Mouse (Mus musculus) spleen, postnatal 4 days (tissue): ENCODE results near the gene Bcl2.
A peak's percentile ranks its signal among the peaks of the same experiment; 100 is the strongest.
"Not testable (repeated sequence)": the region's sequence is repeated elsewhere in the genome, so short reads cannot be mapped to it uniquely, and the experiment has no call there.

Experiments
- DNase-seq, 2 experiments: peaks; one replicate each; pipeline ENCODE4 v3.0.0; 2022; ENCODE audit warnings: low spot score in 2 of 2

The Bcl2 gene

DNA sequence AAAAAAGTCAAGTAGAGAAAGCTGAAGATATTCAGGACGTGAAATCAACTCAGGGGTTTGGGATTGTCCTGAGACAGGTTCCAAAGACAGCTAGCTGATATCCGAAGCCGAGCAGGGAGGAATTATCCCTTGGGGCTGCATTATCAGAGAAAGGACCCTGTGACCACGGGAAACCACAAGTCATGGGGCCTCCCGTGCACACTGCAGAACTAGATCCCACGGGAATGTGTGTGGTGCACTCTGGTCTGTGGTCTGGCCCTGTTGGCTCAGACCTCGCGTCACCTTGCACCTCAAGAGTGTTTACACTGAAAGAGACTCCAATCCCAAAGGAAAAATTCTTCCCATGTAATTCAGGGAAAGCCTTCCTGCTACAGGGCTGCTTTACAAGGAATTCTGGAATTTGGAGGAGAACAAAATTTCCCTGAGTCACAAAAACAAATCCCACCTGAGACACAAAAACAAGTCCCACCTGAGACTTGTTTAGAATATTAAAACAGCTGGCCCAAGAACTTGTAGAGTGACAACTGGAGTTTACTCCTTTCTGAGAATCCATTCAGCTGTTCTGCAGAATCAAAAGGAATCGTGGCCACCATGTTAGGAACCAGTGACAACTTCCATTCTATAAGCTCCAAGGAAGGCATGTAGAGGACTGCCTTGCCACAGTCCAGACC, 158.4 kb downstream of the Bcl2 start:
- no peak for DNase-seq

DNA sequence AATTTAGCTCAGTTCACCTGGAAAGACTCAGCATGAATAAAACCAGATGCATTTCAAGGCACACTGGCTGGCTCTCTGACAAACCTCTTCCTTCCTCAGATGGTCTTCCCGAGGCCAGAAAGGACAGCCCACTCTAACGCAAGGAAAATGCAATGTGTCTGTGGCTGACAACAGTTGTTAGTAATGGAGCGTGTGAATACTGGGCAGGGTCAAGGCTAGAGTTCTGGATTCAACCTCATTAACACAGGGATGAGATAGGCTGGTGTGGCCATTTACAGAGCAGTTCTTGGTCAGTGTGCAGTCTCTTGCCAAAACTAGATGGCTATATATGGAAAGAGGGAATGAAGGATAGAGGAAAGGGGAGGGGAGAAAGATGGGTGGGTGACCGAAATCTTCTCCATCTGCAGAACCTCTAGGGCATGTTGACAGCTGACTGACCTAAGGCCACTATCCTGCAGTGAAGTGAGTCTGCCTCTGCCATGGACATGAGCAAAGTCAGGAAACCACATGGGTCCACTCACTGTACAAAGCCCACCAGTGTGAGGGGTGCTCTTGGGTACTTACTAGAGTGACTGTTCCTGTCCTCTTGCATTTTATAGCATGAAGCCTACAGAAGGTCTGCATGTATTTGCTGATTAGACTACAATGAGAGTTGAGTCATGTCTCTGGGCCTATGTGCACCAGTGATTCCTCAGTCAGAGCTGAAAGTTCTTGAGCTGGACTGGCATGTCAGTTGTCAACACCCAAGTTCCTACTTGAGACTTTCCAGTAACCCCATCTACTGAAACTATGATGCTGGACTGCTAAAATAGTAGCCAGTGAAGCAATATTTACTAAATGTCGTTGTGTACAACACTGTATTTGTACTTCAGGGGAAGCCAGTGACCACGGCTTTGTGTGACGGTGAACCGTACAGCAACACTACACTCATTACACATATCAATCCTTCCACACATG, 159.9 kb downstream of the Bcl2 start:
- DNase-seq, result no peak

DNA sequence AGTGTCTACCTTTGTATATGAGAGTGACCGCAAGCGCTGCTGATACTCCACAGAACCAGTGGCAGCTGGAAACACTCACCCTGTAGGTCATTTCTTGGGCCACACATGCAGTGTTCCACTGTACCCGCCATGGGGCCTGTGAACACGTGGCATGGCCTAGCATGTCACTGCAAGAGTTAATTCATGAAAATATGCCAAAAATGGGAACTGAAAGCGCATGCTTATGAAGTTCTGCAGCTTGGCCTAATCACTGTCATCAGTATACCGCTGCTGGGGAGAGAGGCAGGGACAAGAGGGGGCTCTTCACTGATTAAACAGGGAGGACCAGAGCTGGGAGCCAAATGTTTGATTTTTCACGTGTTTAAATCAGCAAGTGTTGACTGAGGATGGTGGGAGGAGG, 161.2 kb downstream of the Bcl2 start:
- no peak for DNase-seq

DNA sequence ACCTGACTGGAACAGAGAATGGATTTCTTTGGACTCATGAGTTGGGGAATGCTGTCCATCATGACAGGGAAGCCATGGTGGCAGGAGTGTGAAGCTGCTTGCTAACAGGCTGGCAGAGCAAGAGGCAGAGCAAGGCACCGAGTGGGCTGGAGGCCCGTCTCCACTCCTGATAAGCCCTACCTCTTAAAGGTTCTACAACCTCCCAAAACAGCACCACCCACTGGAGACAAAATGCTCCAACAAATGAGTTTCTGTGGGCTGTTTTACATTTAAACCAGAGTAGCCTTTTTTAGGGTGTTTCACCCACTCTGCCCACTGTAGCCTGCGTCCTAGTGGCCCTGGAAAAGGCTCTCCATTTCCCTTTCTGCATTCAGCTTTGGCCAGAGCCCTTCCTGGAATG, 163.5 kb downstream of the Bcl2 start:
- no peak for DNase-seq

DNA sequence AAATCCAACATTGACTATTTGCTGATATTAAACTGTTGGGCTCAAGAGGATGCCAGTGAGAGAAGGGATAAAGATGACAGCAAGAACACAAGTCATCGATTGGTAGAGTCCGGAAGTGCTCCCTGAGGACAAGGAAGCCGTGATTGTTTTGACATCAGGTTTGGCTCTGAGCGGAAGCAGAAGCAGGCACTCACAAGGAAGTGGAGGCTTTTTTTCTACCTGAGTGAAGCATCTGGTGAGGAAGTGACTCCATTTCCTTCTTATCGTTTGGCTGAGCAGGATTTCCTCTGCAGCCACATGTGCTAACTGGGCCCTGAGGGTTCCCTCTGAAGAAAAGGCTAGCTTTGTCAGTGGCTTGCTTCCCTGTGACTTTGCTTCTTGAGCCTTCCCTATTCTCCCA, 165.0 kb downstream of the Bcl2 start:
- no peak for DNase-seq

DNA sequence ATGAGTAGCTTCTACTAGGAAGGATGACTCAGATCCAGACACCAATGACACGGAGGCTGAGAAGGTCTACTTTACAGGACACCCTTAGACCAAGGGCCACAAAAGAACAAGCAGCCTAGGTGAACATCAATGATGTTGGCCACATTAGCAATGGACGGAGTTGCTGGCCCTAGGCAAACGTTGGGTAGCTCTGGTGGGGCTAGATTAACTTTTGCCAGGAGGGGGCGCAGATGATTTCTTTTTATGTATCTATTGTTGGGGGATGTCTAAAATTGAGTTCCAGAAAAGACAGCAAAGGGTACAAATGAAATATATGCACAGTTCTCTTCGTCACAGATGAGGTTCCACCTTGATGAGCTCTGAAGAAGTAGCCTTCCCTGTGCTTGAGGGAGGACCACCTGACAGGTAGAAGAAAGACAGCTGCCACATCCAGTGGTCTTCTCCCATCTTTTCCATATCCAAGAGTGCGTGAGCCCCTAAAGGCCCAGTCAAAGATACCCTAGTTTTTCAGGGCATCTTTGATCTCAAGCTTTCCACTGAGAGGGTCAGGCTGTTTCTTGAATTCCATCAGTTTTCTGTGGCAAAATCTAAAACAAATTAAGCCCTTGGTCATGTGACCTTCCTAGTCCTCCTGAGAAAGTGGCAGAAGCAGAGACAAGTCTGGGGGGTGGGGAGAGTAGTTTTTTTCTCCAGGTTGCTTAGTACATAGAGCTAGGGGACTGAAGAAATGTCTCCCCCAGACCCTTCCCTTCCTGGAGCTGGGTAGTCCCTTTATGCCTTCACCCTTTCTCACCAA, 169.1 kb downstream of the Bcl2 start:
- DNase-seq, result peak; percentile 56 to 81

DNA sequence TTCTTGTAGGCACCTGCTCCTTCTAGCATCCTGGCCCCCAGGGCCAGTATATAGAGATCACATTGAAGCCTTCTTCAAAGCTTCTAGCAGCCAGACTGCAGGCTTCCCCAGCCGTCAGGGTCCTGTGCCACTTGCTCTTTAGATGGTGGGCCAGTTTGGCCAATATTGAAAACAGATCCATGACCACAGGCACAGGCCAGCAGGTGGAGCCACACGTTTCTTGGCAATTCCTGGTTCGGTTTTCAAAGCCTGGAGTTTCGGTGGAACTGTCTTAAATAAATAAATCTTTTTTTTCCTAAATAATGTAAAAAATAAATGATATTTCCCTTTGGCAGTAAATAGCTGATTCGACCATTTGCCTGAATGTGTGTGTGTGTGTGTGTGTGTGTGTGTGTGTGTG, 171.3 kb downstream of the Bcl2 start:
- no peak for DNase-seq

DNA sequence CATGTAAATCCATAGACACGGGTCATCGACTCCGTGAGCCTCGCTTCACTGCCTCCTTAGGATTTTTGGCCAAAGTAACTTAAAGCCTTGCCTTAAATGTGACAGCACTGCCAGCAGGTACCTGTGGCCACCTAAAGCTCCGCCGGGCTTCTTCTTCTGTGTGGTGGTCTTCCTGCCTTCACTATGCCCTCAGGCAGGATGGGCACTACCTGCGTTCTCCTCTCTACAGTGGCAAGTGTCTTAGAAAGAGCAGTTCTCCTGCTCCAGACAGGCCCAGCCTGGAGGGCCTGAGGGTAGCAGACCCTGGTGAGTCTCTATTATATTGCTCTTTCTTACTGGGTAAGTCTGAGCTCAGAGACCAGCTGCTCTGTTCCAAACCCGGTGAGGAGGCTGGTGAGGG, 172.2 kb downstream of the Bcl2 start:
- no peak for DNase-seq

DNA sequence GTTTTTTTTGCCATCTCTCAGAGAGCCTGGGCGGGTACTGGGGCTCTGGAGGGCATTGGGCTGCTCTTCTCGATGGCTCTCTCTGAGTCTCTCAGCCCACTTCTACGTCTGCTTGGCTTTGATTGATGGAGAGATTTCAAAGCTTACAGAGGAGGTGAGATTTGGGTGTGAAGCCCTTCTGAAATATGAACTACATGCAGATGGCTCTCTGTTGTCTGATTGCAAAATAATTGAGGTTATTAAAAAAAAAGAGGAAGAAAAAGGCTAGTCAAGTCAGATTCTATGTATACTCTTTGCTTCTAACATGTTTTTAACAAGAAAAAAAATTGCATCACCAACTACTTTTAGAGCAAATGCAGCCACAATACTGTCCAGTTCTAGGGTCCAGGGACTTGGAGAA, 173.9 kb downstream of the Bcl2 start:
- DNase-seq, result no peak

DNA sequence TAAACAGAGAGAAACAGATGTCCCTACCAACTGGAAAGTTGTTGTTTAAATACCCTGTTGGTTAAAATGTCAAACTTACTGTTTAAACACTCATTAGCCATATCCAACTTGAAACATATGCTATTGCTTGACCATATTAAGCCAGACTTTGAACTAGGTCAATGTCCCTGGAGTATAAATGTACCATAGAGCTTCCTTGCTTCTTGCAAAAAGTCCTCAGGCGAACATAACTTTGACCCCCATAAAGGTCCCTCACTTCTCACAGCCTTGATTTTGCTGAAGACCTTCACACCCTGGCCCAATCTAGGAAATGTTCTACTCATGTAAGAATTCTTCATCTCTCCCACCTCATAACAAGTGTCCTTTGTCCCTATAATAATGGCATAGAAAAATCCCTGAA, 175.0 kb downstream of the Bcl2 start:
- no peak for DNase-seq

DNA sequence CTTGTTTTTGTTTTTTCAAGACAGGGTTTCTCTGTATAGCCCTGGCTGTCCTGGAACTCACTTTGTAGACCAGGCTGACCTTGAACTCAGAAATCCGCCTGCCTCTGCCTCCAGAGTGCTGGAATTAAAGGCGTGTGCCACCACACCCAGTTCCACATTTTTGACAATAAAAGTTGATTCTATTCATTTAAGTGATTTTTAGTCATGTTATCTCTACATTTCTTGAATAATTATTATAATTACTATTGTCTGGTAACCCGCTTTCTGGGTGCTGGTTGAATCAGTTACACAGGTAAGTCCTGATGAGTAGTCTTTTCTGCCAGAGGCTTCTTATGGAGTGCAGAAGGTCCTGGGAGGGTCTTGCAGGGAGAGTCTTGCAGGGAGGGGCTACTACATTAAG, 179.2 kb downstream of the Bcl2 start:
- not testable (repeated sequence) for DNase-seq

DNA sequence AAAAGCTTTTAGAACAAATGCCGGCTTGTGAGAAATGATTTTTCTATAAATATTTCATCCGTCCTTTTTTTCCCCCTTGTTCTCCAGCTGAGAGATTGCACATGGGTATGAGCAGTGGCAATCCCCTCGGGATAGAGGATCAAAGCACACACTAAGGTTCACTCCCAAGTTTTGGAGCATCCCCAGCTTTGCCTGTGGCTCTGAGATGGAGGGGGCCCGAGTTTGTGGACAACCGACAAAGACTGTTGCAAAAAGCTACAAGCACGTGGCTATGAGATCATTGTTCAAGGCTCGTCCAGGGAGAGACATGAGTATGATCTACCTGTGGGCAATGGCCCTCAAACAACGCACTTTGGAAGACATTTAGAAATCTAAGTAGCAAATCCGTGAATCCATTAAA, 184.5 kb downstream of the Bcl2 start:
- DNase-seq, result no peak

DNA sequence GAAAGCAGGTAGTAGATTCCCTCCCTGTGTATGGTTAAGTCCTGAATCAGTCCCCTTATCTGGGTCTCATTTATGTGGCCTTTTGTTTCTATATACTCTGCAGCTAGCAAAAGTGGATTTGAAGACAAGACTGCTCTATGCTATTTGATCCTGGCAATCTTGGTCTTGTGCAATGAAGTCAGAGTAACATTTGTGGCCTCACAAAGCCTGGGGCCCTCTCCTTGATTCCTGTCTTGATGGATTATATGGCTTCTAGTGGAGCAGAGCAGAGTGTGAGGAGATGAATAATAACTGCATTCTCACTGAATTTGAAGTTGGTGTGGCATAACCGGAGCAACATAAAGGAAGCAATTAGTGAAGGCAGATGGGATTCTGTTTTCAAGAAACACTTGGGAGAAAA, 186.5 kb downstream of the Bcl2 start:
- no peak for DNase-seq

DNA sequence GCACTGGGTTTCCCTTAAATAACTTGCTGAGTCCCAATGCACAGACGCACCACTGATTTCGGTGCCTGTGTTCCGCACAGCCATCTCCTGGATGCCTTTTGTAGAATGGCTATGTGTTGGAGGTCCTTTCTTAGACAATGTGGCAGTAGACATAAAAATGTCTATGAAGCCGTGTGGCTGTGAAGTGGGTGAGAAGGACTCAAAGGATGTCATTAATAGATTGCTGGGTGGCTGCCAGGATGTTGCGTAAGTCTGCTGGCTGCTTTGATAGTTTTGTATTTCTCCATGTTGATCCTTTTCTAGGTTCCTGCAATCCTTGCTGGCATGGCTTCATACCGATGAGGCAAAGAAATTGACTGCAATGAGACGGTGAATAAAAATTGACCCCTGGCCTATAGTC, 187.3 kb downstream of the Bcl2 start:
- DNase-seq, result no peak

DNA sequence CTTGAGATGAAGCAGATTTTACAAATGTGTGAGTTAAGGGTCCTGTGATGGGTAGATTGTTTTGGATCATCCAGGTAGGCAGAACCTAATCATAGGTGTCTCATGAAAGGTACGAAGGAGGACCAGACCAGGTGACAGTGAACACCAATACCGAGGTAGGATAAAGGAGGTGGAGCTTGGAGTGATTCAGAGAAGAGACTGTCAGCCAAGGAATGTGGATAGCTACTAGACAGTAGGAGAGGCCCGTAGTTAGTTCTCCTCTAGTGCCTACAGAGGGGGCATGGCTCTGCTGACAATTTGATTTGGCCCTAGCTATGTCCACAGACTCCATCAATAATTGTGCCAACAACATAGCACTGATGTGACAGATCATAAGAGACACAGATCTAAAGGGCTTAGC, 188.0 kb downstream of the Bcl2 start:
- no peak for DNase-seq

DNA sequence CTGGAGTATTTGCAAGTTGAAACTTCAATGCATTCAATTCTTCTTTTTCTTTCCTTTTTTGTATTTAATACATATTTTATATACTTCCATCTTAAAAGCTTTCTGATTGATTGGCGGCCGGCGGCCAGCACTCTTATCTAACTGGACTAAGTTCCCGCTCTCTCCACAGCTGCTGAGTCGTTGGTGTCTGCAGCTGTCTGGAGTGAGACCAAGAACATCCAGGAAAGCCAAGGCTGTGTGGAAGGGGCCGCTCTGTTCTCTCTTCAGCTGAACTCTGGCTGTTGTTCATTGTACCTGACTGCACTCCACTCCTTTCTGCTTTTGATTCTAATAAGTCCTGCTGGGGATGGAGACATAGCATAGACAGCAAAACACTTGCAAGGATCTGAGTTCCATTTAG, 190.3 kb downstream of the Bcl2 start:
- DNase-seq, result no peak

DNA sequence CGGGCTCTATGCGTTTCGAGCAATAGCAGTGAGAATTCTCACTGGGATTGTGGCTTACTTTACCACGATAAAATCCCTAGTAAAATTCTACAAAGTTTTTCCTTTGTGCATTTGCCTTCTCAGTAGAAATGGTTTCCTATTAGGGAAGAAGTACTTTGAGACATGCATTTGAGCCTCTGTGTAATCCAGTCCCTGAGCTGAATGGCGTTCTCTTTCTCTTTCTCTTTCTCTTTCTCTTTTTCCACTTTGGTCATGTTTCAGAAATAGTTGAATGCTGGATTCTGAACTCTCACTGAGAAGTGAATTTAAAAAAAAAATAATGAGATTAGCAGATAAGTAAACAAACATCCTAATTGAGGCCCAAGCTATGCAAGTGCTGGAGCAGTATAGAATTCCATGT, 191.1 kb downstream of the Bcl2 start:
- DNase-seq, result no peak

DNA sequence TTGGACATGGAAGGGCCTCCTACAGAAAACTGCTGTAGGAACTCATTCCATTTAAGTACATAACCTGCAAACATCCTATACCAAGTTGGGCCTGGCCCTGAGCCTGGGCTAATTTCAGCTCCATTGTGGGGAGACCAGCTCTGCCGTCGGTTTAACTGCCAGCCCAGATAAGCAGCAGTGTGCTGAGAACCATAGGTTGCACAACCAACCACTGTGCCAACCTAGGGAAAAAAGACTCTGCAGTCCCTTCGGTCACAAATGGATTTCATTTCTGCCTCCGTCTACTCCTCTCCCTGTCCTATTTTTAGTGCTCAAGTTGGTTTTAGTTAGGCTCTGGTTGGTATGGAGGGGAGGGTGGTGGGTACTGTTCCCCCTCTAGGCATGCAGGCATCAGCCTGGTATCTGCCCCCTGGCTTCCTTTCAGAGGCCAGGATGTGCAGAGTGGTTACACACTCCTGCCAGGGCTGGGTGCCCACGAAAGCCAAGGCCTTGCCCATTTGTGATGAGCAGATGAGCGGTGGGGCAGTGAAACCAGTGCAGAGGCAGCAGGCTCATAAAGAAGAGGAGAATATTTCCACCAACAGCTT, 196.4 kb downstream of the Bcl2 start:
- DNase-seq, result no peak

DNA sequence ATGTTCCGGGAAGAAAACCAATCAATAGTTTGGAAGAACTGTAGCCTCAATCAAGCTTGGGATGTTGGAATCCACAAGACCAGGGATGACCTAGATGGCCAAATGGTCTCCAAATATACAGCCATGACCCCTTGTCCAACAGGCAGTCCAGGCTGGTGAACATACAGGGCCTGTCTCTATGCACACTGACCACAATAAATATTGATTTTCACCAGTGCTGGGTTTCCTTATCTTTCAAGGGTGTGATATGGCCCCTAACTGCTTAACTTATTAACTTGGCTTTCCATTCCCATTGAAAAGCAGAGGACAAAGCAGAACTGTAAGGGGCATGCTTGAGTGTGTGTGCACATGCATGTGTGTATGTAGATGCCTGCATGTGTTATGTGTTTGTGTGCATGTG, 197.0 kb downstream of the Bcl2 start:
- no peak for DNase-seq

DNA sequence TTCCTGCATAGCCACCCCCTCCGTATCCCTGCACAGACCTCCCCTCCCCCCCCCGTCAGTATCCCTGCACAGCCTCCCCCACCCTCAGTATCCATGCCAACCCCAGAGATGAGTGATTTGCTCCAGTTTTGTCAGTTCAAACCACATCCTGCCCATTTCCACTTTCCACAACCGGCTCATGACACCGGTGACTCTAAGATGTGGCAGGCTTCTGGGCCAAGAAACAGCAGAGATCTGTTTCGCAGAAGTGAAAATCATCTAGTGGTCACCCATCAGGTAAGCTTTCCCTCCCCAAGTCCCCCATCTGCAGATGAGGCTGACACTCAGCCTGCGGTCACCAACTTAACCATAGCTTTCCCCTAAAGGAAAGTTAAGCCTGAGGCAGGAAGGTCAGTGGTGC, 198.5 kb downstream of the Bcl2 start:
- DNase-seq, result no peak

DNA sequence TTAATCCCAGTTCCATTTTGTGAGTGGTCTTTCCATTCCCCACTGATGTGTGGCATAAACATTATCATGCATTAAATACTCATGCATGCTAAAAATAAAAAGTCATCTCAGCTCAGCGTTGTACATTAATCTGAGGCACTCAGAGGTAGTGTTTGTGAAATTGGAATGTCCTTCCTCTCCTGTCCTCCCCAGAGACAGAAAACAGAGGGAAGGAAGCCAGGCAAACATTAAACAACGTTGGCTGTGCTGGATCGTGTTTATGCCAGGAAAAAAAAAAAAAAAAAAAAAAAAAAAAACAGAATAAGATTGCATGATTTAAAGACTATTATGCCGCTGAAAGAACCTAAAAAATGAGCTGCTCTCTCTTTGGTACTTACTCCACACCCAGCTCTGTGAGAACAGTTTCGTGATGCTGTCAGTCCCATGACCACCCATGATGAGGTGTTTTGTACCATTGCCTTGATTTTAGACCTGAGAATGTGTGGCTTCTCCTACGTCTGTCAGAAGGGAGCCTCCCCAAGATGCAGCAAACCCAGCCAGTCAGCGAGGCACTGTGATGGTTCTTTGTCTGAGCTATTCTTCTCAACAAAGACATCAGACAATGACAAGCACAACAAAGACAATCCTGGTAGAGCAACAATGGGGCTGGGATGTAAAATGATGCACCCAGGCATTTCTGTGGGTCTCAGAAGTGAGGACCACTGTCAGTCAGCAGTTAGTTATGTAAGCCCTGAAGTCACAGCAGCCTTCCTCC, 200.0 kb downstream of the Bcl2 start:
- DNase-seq, result no peak
